Mouse (Mus musculus) hindbrain, embryonic 16.5 days (tissue): ENCODE results near the gene Susd2. TPM values are rescaled to one million over a fixed set of nuclear protein-coding genes. Genes with fewer than 3 reads are reported as not detected.

Source experiments
- ATAC-seq: fragments of 200-750 bp; cut with Nextera tagmentation; 2 replicates; pipeline ENCODE4 v1.8.0; 2017; ENCODE audit warnings: moderate TSS enrichment, moderate library complexity
- H3K27ac ChIP-seq: fragments of 300-500 bp; sonication (generic); 2 replicates; pipeline ENCODE4 v1.5.1; 2014; ENCODE audit warnings: low read depth, mild to moderate bottlenecking, control low read depth, low read length, moderate library complexity
- H3K27me3 ChIP-seq: fragments of 300-500 bp; sonication (generic); replicated peaks from 2 replicates; pipeline ENCODE4 v1.6.1; 2014; ENCODE audit warnings: low read length; ENCODE audit not compliant: control insufficient read depth, insufficient read depth
- H3K36me3 ChIP-seq: fragments of 300-500 bp; sonication (generic); 2 replicates; pipeline ENCODE4 v1.6.1; 2014; ENCODE audit warnings: mild to moderate bottlenecking, low read length, moderate library complexity, mixed read lengths; ENCODE audit not compliant: control insufficient read depth, insufficient read depth
- H3K4me1 ChIP-seq: fragments of 300-500 bp; sonication (generic); 2 replicates; pipeline ENCODE4 v1.6.1; 2014; ENCODE audit warnings: low read depth, low read length; ENCODE audit not compliant: control insufficient read depth, insufficient read depth
- H3K4me2 ChIP-seq: fragments of 300-500 bp; sonication (generic); 2 replicates; pipeline ENCODE4 v1.6.1; 2014; ENCODE audit warnings: mild to moderate bottlenecking, low read length, control low read depth, moderate library complexity
- H3K4me3 ChIP-seq: fragments of 300-500 bp; sonication (generic); 2 replicates; pipeline ENCODE4 v1.5.1; 2014; ENCODE audit warnings: mild to moderate bottlenecking, low read length, control low read depth, moderate library complexity
- H3K9ac ChIP-seq: fragments of 300-500 bp; sonication (generic); 2 replicates; pipeline ENCODE4 v1.6.1; 2014; ENCODE audit warnings: low read depth, mild to moderate bottlenecking, control low read depth, low read length, moderate library complexity
- H3K9me3 ChIP-seq: fragments of 300-500 bp; sonication (generic); 2 replicates; pipeline ENCODE4 v1.6.1; 2014; ENCODE audit warnings: mild to moderate bottlenecking, low read length, moderate library complexity; ENCODE audit not compliant: control insufficient read depth
- WGBS: fragments of 180-500 bp; shearing (Covaris S2); extraction: QIAGEN DNeasy Blood & Tissue Kit; methylation state at CpG from one replicate; pipeline ENCODE4 v1.1.7; 2014; 5-methylcytosine and 5-hydroxymethylcytosine counted together
- polyA plus RNA-seq: library from polyadenylated mRNA; unstranded; fragments of >200 nt; fragmentation: Nextera tagmentation; extraction: Ambion mirVana; gene quantifications from 2 replicates; pipeline ENCODE4 v1.2.1, GENCODE M21; 2015

The Susd2 gene
- 10.5 and 11.9 TPM in 2 replicates for polyA plus RNA-seq

DNA sequence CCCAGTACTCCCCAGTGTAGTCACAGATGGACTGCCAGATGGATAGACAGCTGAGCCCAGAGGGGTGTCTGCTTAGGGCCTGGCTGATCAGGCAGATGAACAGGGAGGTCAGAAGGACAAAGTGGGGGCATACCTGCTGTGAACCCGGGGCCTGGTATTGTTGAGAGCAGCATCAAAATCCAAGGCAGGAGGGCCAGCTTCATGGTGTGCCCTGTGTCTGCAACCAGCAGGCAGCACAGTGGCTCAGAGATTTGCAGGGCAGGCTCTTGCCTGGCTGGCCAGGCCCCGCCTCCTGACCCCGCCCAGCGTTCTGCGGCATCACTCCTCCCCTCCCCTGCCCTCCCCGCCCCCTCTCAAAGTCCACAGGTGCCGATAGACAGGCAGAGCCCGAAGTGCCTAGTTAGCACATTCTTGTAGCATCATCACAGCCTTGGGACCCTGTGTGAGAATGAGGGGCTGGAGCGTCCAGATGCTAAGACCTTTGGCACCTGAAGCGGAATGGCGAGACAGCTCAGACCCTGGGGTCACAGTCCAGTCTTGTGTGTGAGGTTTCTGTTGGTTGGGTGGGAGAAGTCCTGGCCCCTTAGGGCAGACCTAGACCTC, at the start of gene Susd2:
Gene Susd2 (minus strand): TSS at position 268 of the 603 bp plus-strand sequence.
- WGBS = 4% methylated on average over 11 of the region's 11 CpGs
- H3K9ac ChIP-seq = peak within 1 kb of the TSS; percentile 45

DNA sequence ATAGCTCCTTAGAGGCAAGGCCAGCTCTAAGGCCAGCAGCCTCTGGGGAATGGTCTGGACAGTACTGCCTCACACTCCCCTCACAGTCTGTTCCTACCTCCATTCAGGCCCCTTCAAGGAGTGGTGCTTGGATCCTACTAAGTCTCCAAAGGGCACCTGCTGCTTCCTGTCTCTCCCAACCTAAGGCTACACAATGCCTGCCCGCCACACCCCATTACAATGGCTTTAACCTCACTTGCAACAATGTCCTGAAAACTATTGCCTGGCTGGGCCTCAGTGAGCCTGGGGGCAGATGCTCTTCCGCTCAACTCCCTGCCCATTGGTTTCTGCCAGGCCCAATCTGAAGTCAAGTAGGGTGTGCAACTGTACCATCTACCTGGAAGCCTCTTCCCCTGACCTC, 44.8 kb upstream of the Susd2 start:
- peaks cover 4% of the 10 kb centered on the region for H3K36me3 ChIP-seq
- WGBS = 87% methylated on average over 2 of the region's 2 CpGs

More for the DNA sequence above, at the start of gene Susd2:
- Histone ChIP-seq H3K27ac (peak within 1 kb of the TSS; percentile 45; the same call in 1 of the 2 replicates), H3K27me3 (no peaks in the 10 kb centered on the region), H3K36me3 (peaks cover 6% of the 10 kb centered on the region; the same call in 1 of the 2 replicates), H3K4me1 (peaks cover 18% of the 10 kb centered on the region), H3K4me3 (peak within 1 kb of the TSS; percentile 2; the same call in 1 of the 2 replicates), H3K4me2 (peak within 1 kb of the TSS; percentile 36), H3K9me3 (no peaks in the 10 kb centered on the region)
- peak; percentile 78 for ATAC-seq

DNA sequence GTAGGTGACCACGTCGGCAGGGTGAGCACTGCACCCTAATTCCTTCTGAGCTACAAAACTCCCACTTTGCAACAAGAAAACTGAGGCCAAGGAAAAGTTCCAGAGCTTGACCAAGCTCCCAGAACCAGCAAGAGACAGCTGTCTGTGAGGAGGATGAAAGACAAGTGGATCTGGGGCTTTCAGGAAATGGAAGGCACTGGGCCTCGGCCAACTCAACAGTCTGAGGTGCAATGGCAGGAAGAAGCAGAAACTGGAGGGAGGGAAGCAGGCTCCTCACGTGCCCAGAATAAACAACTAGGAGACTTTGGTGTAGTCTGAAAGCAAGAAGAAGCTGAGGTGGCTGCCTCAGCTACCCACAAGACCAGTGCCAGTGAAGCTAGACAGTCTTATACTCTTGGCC, 42.9 kb upstream of the Susd2 start:
- Histone ChIP-seq H3K4me1 (peaks cover 18% of the 10 kb centered on the region), H3K36me3 (peaks cover 3% of the 10 kb centered on the region), H3K4me2 (no peak overlapping the region), H3K4me3 (no peak overlapping the region), H3K9ac (no peak overlapping the region), H3K27ac (no peak overlapping the region), H3K27me3 (no peaks in the 10 kb centered on the region), H3K9me3 (no peaks in the 10 kb centered on the region)
- no peak for ATAC-seq
- WGBS = 89% methylated on average over 4 of the region's 4 CpGs

More for the DNA sequence above, 44.8 kb upstream of the Susd2 start:
- no peak overlapping the region for H3K4me3 ChIP-seq
- no peak overlapping the region for H3K27ac ChIP-seq
- no peaks in the 10 kb centered on the region for H3K9me3 ChIP-seq
- peaks cover 17% of the 10 kb centered on the region for H3K4me1 ChIP-seq
- H3K9ac ChIP-seq = no peak overlapping the region
- no peak for ATAC-seq
- no peaks in the 10 kb centered on the region for H3K27me3 ChIP-seq
- no peak overlapping the region for H3K4me2 ChIP-seq

DNA sequence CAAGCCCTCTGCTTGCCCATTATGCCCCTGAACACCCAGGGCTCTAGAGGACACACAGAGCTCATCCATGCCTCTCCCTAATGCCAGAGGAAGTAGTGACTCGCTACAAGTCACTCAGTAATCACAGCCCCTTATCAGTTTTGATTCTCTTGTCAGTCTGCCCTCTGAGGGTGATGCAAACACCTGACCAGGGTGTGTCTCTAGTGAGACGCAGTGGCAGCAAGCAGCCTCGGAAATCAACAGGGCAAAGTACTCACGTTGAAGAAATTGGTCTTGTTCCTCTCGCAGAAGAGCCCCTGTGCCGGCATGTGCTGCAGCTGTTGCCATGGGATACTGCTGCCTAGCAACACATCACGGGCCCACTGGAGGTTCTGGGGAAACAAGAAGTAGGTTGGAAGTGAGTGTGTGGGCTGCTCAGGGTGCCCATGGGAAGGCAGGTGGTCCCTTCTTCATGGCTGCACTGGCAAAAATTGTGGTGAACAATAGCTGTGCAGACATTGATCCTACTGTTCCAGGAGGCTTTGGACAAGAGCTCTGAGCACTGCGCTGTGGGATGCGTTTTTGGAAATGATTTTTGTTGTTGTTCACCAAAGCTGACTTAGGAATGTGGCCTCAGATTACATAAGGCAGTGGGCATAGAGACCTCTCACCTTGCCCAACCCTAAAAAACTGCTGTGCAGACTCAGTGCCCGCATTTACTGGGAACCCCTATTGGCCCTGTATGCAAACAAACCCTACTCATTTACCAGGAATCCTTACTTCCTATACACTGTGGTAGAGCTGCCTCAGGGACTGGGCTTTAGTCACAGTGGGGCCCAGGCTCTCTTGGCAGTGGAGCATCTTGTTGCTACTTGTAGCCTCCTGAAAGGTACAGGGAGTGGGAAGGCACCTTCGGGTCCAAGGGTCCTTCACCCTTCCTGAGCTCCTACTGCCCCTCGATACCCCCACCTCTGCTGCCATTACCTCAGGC, 40.5 kb upstream of the Susd2 start:
- 0 out of 2 replicates have a peak overlapping the region, but pooled peaks have one; percentile 17 for H3K9ac ChIP-seq
- peak; percentile 92 for ATAC-seq
- H3K4me2 ChIP-seq = peak overlapping the region; percentile 1; the same call in 1 of the 2 replicates
- H3K4me3 ChIP-seq = no peak overlapping the region
- H3K36me3 ChIP-seq = peaks cover 3% of the 10 kb centered on the region; the same call in 1 of the 2 replicates
- H3K27me3 ChIP-seq = no peaks in the 10 kb centered on the region
- WGBS = 38% methylated on average over 12 of the region's 12 CpGs
- H3K4me1 ChIP-seq = peaks cover 18% of the 10 kb centered on the region
- no peaks in the 10 kb centered on the region for H3K9me3 ChIP-seq
- H3K27ac ChIP-seq = peak overlapping the region; percentile 52

DNA sequence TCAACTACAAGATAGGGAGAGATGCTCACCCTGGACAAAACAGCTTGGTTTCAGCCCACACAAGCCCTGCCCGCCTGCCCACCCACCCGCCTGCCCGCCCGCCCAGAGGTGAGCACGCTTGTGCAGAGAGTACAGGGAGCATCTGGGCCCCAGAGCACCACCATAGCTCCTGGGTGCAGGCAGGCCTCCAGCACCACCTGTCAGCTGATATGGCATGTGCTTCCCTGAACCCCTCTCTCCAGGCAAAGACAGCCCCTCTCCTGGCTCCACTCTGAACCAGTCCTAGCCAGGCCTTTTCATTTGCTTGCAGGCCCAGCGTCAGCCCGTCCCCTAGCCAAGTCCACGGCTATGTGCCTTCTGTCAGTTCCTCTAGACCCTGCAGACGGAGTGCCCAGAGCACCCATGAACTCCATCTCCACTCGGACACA, 36.8 kb upstream of the Susd2 start:
- no peak for ATAC-seq
- Histone ChIP-seq H3K27me3 (no peaks in the 10 kb centered on the region), H3K4me3 (no peak overlapping the region), H3K36me3 (no peaks in the 10 kb centered on the region; the same call in 1 of the 2 replicates), H3K4me2 (no peak overlapping the region), H3K4me1 (peaks cover 18% of the 10 kb centered on the region), H3K27ac (no peak overlapping the region), H3K9ac (no peak overlapping the region), H3K9me3 (no peaks in the 10 kb centered on the region)
- WGBS = 85% methylated on average over 10 of the region's 10 CpGs

DNA sequence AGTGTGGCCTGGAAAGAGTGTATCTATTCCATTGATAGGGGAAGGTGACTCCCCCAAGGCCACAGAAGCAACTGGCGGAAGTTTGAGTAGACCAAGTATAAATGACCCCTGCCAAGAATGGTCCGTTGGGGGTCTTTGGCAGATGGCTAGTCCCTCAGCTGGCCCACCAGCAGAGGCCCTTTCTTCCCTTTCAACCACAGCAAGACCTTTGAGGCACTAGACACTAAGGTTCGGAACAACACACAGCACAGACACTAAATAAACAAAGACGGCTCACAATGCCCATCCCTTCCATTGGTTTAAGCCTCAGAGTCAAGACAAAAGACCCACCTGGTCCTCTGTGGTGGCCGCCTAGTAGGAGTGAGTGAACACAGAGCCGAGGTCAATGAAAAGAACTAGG, 35.4 kb upstream of the Susd2 start:
- ATAC-seq = no peak
- peaks cover 7% of the 10 kb centered on the region for H3K4me1 ChIP-seq
- no peaks in the 10 kb centered on the region; the same call in 1 of the 2 replicates for H3K36me3 ChIP-seq
- no peak overlapping the region for H3K27ac ChIP-seq
- no peaks in the 10 kb centered on the region for H3K9me3 ChIP-seq
- no peaks in the 10 kb centered on the region for H3K27me3 ChIP-seq
- no peak overlapping the region for H3K4me3 ChIP-seq
- H3K9ac ChIP-seq = no peak overlapping the region
- WGBS = 79% methylated on average over 6 of the region's 6 CpGs
- H3K4me2 ChIP-seq = no peak overlapping the region

DNA sequence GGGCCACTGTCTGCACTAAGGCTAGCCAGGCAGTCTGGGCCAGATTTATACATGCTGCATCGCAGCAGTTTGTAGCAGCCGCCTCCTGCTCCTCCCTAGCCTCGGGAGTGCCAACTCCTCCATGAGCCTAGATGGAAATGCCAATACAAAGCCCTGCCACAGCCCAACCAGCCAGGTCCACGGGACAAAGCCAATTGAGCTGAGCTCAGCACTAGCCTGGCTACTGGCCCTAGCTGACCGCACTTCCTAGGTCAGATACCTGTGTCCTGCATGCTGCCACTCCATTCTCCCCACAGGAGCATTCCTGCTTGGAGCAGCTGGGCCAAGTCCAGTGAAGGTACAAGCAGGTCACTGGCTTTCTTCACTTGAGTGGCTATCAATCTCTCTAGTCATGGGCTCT, 34.2 kb upstream of the Susd2 start:
- Histone ChIP-seq H3K4me1 (no peaks in the 10 kb centered on the region), H3K36me3 (no peaks in the 10 kb centered on the region; the same call in 1 of the 2 replicates), H3K27ac (no peak overlapping the region), H3K9ac (no peak overlapping the region), H3K4me3 (no peak overlapping the region), H3K9me3 (no peaks in the 10 kb centered on the region), H3K4me2 (no peak overlapping the region), H3K27me3 (no peaks in the 10 kb centered on the region)
- WGBS = 91% methylated on average over 5 of the region's 5 CpGs
- ATAC-seq = no peak

DNA sequence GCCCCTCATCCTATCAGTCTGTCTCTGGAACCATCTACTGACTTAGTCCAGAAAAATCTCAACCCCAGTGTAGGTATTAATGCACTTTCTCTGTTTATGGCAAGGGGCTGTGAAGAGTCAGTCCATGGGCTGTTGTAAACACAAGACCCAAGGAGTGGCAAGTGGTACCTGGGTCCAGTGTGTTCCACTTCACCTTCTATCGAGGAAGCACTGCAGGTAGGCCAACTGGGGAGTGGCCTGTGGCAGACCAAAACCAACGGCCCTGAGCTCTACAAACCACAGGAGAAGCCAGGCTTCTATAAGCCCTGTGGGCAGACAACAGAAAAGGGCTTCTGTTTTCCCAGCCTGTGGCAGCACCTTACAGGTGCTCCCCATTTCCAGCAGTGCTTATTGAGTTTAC, 33.8 kb upstream of the Susd2 start:
- Histone ChIP-seq H3K4me2 (no peak overlapping the region), H3K27me3 (no peaks in the 10 kb centered on the region), H3K9me3 (no peaks in the 10 kb centered on the region), H3K36me3 (no peaks in the 10 kb centered on the region; the same call in 1 of the 2 replicates), H3K27ac (no peak overlapping the region), H3K9ac (no peak overlapping the region), H3K4me3 (no peak overlapping the region), H3K4me1 (no peaks in the 10 kb centered on the region)
- no peak for ATAC-seq
- 71% methylated on average over 2 of the region's 2 CpGs for WGBS
